Mouse (Mus musculus) ES-Bruce4 (cell line): ENCODE measurements around the gene Muc13. TPM values are rescaled to one million over a fixed set of nuclear protein-coding genes. Genes with fewer than 3 reads are reported as not detected.
A peak's percentile ranks its signal among the peaks of the same experiment; 100 is the strongest.

Experiments
- H3K27ac ChIP-seq: 2 replicates; pipeline ENCODE4 v1.5.1; 2012; ENCODE audit warnings: low read length, inconsistent platforms; ENCODE audit not compliant: insufficient read depth
- H3K27me3 ChIP-seq: 2 replicates; pipeline ENCODE4 v1.6.1; 2012; ENCODE audit warnings: mild to moderate bottlenecking, low read length, inconsistent platforms; ENCODE audit not compliant: control insufficient read depth, poor library complexity, insufficient read depth, severe bottlenecking
- H3K36me3 ChIP-seq: 2 replicates; pipeline ENCODE4 v1.6.1; 2012; ENCODE audit warnings: inconsistent platforms, mild to moderate bottlenecking, low read length, moderate library complexity; ENCODE audit not compliant: control insufficient read depth, poor library complexity, insufficient read depth, severe bottlenecking
- H3K4me1 ChIP-seq: one replicate; pipeline ENCODE4 v1.8.1; 2011; ENCODE audit warnings: low read length; ENCODE audit not compliant: control insufficient read depth, insufficient read depth
- H3K4me3 ChIP-seq: 2 replicates; pipeline ENCODE4 v1.5.1; 2011; ENCODE audit warnings: low read depth, mild to moderate bottlenecking, low read length
- H3K9ac ChIP-seq: 2 replicates; pipeline ENCODE4 v1.6.1; 2012; ENCODE audit warnings: low read depth, mild to moderate bottlenecking, inconsistent platforms; ENCODE audit not compliant: poor library complexity, severe bottlenecking
- H3K9me3 ChIP-seq: replicated peaks from 2 replicates; pipeline ENCODE4 v1.6.1; 2012; ENCODE audit warnings: mild to moderate bottlenecking, low read length, inconsistent platforms; ENCODE audit not compliant: control insufficient read depth, poor library complexity, insufficient read depth, severe bottlenecking
- CTCF ChIP-seq: IDR thresholded peaks from one replicate; pipeline ENCODE4 v1.8.1; 2011; ENCODE audit warnings: low read depth, low read length
- EP300 ChIP-seq: IDR thresholded peaks from 2 replicates; pipeline ENCODE4 v1.6.1; 2011; ENCODE audit warnings: low read depth, low read length; ENCODE audit not compliant: insufficient read depth
- POLR2A ChIP-seq: IDR thresholded peaks from one replicate; pipeline ENCODE4 v1.8.1; 2011; ENCODE audit warnings: low read length; ENCODE audit not compliant: insufficient read depth
- polyA plus RNA-seq: library from polyadenylated mRNA; stranded (reverse); fragments of >200 nt; gene quantifications from 2 replicates; pipeline ENCODE4 v1.2.4, GENCODE M21; 2011; ENCODE audit warnings: low read depth; ENCODE audit not compliant: missing spikeins, insufficient read depth, insufficient read length

The Muc13 gene
- polyA plus RNA-seq, 1 experiment: not detected

- H3K27ac ChIP-seq: no peak overlapping the region
- no peaks in the 10 kb centered on the region for H3K9me3 ChIP-seq
- no peak overlapping the region for H3K9ac ChIP-seq
- no peak for TF ChIP-seq POLR2A
- TF ChIP-seq CTCF: no peak
- no peak for TF ChIP-seq EP300
- no peaks in the 10 kb centered on the region for H3K36me3 ChIP-seq
- H3K27me3 ChIP-seq: no peaks in the 10 kb centered on the region
- peaks cover 3% of the 10 kb centered on the region for H3K4me1 ChIP-seq
- H3K4me3 ChIP-seq: no peak overlapping the region
These were observed 34.7 kb downstream of the Muc13 start for GRCm38 (mm10) chr16:33828496-33828895.

- Histone ChIP-seq H3K9me3 (no peaks in the 10 kb centered on the region), H3K4me3 (peak within 1 kb of the TSS; percentile 92), H3K4me1 (peaks cover 3% of the 10 kb centered on the region), H3K9ac (peak within 1 kb of the TSS; percentile 94), H3K36me3 (no peaks in the 10 kb centered on the region), H3K27me3 (no peaks in the 10 kb centered on the region), H3K27ac (no peak within 1 kb of the TSS)
- TF ChIP-seq EP300 (no peak), POLR2A (peak; percentile 21)
These were observed 35.5 kb downstream of the Muc13 start, which contains the start of gene Itgb5 for GRCm38 (mm10) chr16:33829301-33829831. Itgb5 (plus strand) TSS chr16:33829665.

- Histone ChIP-seq H3K9ac (peak overlapping the region; percentile 94), H3K9me3 (no peaks in the 10 kb centered on the region), H3K4me1 (peaks cover 3% of the 10 kb centered on the region), H3K27me3 (no peaks in the 10 kb centered on the region), H3K36me3 (no peaks in the 10 kb centered on the region), H3K27ac (no peak overlapping the region), H3K4me3 (peak overlapping the region; percentile 92)
- TF ChIP-seq POLR2A (no peak), EP300 (no peak), CTCF (no peak)
These were observed 36.1 kb downstream of the Muc13 start for GRCm38 (mm10) chr16:33829842-33830511.

DNA sequence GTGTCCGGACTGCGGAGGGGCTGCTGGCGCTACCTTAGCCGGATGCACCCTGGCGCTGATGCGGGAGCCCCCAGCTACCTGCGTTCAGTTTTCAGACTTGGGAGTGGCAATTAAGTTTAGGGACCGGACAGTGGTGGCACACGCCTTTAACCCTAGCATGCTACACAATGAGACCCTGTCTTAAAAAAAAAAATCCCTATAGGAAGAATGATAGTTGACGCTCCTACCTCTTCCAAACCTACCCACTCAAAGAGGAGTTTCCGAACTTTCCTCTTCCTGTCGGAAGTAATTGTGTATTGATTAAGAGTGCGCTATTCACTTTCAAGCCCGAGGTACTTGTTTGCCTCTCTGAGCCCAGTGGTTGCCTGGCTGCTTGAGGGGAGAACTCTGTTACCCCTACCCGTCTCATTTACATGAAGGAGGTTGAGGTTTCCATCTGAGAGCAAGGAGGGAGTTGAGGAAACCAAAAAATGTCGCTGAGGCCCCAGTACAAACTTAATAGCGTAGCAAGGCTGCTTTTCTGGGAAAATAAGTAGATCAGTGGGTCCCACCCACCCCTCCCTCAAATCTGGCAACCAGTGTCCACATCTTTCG, 36.8 kb downstream of the Muc13 start:
- Histone ChIP-seq H3K4me3 (peak overlapping the region; percentile 92), H3K27ac (no peak overlapping the region), H3K27me3 (no peaks in the 10 kb centered on the region), H3K9me3 (no peaks in the 10 kb centered on the region), H3K4me1 (peaks cover 3% of the 10 kb centered on the region), H3K36me3 (no peaks in the 10 kb centered on the region), H3K9ac (peak overlapping the region; percentile 94)
- no peak for TF ChIP-seq POLR2A
- TF ChIP-seq EP300: no peak
- no peak for TF ChIP-seq CTCF

DNA sequence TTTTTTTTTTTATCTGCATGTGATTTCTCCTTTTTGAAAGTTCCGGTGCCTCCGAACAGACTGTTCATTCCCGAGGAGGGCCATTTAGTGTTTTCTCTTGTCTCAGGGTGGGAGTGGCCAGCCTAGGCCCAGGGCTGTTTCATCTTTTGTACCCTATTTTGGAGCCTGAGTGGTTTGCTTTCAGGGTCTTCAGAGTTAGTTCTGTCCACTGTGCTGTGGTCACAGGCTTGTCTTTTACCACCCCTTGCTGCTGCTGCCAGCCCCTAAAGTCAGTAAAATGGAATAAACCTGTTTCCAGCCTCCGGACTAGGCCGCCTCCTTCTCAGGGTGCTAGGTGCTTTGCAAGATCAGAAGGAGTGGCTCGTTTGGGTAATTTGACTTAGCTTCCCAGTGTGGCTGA, 38.2 kb downstream of the Muc13 start:
- no peaks in the 10 kb centered on the region for H3K36me3 ChIP-seq
- no peaks in the 10 kb centered on the region for H3K27me3 ChIP-seq
- no peak overlapping the region for H3K4me3 ChIP-seq
- H3K9ac ChIP-seq: no peak overlapping the region
- TF ChIP-seq CTCF: no peak
- no peak for TF ChIP-seq POLR2A
- TF ChIP-seq EP300: no peak
- H3K9me3 ChIP-seq: no peaks in the 10 kb centered on the region
- H3K4me1 ChIP-seq: peaks cover 3% of the 10 kb centered on the region
- peak overlapping the region; percentile 90 for H3K27ac ChIP-seq

GRCm38 (mm10) chr16:33832728-33833428, 39.0 kb downstream of the Muc13 start:
- TF ChIP-seq POLR2A (no peak), CTCF (no peak), EP300 (no peak)
- Histone ChIP-seq H3K27ac (peak overlapping the region; percentile 90), H3K9me3 (no peaks in the 10 kb centered on the region), H3K4me3 (peak overlapping the region; percentile 34; the same call in 1 of the 2 replicates), H3K36me3 (no peaks in the 10 kb centered on the region), H3K27me3 (no peaks in the 10 kb centered on the region), H3K4me1 (peaks cover 6% of the 10 kb centered on the region), H3K9ac (peak overlapping the region; percentile 21)
